Mouse (Mus musculus): ENCODE data around the gene C1qbp. TPM values are rescaled to one million over a fixed set of nuclear protein-coding genes. Genes with fewer than 3 reads are reported as not detected.

C1qbp gene
- total RNA-seq (2021), result 100 to 1,000 TPM; 202 to 214 TPM
- long read RNA-seq, experiment 1, transcript C1qbp-201 (6 exons, 1,175 nt), result major isoform, 347 of 354 reads
- long read RNA-seq, experiment 1, partial matches to known transcripts, result 5 of 354 reads
- long read RNA-seq, experiment 1, other reads (novel, unspliced or antisense), result 2 of 354 reads
- long read RNA-seq, experiment 2, transcript C1qbp-201 (6 exons, 1,175 nt), result major isoform, 265 of 270 reads
- long read RNA-seq, experiment 2, partial matches to known transcripts, result 4 of 270 reads
- long read RNA-seq, experiment 2, other reads (novel, unspliced or antisense), result 1 of 270 reads

GRCm38 (mm10) chr11:70982557-70983228 lies at the start of gene C1qbp:
Gene C1qbp, minus strand, starts transcription at chr11:70983026.
- intact Hi-C loops (cut with DNase I), result no loop called here

DNA sequence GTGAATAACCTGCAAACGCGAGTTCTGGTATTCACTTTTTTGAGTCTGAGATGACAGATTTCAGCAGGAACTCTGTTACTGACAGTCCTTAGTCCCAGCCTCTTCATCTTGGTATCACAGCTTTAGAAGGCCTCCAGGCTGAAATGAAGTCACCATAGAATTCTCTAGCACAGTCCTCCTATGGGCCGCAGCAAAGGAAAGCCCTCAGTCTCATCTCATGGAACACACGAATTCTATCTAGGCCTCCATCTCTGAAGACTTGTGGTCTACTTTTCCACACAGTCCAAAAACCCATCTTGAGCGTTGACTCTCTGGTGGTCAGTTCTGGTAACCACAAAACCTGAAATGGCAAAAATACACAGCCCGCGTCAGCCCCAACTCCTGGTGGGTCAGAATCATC lies 49.2 kb upstream of the C1qbp start:
- DNase-seq, result no peak
- intact Hi-C loops (cut with DNase I), result no loop called here

More at GRCm38 (mm10) chr11:70982557-70983228, at the start of gene C1qbp:
- peak; percentile 97 to 99 for DNase-seq

DNA sequence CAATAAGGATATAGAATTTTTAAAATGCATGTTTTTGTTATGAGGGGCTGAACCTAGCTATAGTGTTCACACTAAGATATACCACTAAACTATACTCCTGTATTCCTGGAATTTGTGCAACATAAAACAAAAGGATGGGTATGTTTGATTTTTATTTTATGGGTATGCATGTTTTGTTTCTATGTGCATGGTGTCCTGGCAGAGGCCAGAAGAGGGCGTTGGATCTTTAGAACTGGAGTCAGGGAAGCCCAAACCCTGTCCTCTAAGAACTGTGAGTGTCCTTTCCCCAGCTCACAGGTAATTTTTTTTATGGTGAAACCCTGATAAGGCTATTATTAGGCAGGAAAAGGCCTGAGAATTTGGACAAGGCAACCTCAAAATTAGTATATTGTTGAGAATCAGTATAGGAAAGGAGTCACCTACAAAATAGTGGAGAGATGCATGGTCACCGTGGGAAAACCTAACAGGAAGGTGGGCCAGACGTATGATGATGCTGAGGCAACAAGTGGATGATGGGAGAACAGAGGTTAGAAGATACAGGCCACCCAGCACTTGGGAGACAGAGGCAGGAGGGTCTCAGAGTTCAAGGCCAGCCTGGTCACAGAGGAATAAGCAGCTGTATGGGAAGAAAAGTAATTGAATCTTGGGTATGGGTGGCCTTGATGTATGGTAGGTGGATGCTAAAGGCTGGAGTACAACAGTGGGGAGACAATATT lies 46.7 kb upstream of the C1qbp start:
- intact Hi-C loops (cut with DNase I), result no loop called here
- no peak for DNase-seq

- intact Hi-C loops (cut with DNase I), result no loop called here
- no peak for DNase-seq
These were observed 45.5 kb upstream of the C1qbp start for GRCm38 (mm10) chr11:71028280-71028679.

- intact Hi-C loops (cut with DNase I), result no loop called here
These were observed 36.6 kb upstream of the C1qbp start, which contains the start of the genes Mis12 and Derl2 for GRCm38 (mm10) chr11:71019201-71020068. Gene Mis12, plus strand, starts transcription at chr11:71019611. Gene Derl2, minus strand, starts transcription at chr11:71019841.

GRCm38 (mm10) chr11:71018416-71019200 lies 35.8 kb upstream of the C1qbp start:
- intact Hi-C loops (cut with DNase I), result no loop called here
- no peak for DNase-seq

More at GRCm38 (mm10) chr11:71019201-71020068, 36.6 kb upstream of the C1qbp start, which contains the start of the genes Mis12 and Derl2:
- peak; percentile 96 to 97 for DNase-seq

DNA sequence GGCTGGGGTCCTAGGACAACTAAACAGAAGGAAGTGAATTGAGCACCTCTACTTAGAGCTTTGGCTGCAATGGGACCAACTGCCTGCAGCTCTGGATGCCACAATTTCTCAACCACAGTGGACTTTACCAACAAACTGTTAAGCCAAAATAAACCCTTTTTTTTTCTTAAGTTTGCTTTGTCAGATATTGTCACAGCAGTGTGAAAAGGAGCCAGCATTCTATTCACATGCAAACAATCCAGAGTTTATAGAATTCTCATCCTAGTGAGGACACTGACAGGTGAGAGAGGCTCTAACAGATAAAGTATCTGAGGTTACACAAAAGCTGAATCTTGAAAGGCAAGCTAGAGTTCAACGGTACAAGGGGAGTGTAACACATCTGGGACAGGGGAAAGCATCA lies 34.2 kb upstream of the C1qbp start:
- intact Hi-C loops (cut with DNase I), result no loop called here
- DNase-seq, result no peak

DNA sequence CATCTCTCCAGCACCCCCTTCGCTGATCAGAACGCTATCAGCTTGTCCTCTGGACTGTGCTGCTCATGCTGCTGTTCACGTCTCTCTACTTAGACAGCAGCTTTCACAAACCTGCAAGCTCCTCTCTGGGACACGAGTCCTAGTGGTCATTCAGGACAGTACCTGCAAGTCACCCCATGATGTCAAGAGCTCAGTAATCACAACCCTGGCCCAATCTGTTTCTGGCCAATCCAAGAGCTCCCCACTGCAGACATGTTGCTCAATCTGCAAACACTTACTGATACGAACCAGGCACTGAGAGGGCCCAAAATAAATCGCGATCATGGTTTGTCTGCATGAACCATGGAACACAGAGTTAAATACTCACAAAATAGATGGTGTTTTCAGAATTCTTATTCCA lies 29.9 kb upstream of the C1qbp start:
- no peak for DNase-seq
- intact Hi-C loops (cut with DNase I), result no loop called here

DNA sequence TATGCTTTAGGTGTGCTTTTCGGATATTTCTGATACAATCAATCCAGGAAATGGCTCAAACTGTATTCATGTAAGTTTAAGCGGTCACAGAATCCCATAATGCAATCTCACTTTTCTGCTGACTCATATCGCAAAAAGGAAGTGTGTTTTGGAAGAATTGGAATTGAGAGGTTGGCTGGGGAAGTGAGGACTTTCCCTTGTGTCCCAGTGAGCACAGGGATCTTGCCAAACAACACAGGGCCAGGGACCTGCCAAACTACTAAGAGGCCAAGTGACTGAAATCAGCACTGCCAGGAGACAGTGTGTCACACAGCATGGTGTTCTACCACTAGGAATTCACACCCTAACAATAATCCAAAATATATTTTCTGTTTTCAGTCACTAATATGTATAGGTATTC lies 25.5 kb upstream of the C1qbp start:
- intact Hi-C loops (cut with DNase I), result no loop called here
- peak; percentile 23 to 25 for DNase-seq

DNA sequence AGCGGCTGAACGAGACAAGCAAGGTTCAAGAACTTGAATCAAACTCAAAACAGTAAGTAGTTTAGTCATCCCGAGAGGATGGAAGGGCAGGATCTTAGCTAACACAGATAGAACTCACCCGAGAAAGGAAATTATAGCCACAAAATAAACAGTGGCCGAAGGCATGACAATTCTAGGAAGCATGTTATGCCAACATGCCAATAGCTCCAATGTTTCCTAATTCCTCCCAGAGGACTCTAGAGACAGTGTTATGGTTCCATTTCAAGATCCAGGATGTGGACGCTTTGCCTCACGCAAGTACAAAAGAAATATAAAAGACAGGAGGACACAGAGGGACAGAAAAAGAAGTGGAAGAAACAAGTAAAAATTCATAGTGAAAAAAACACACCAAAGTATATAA lies 25.0 kb upstream of the C1qbp start:
- DNase-seq, result no peak
- intact Hi-C loops (cut with DNase I), result no loop called here

DNA sequence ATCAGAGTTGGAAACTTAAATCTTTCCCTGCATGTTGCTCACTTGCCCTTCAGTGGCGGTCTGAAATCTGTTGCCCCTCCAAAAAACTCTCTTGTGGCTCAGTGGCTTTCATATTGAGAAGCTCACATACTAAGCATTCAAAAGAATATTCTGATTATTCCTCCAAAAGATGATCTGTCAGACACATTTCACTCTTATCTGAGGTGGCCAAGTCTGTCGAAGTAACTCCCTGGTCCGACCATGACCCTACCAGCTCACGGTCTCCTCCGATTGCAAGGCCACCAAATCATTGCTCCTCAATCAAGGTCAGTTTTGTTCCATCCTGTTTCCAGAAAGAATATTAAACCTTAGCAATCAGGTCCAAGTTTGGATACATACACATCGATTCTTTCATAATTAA lies 24.2 kb upstream of the C1qbp start:
- intact Hi-C loops (cut with DNase I), result no loop called here
- no peak for DNase-seq

- intact Hi-C loops (cut with DNase I), result no loop called here
- no peak for DNase-seq
These were observed 22.2 kb upstream of the C1qbp start for GRCm38 (mm10) chr11:71005046-71005445.

GRCm38 (mm10) chr11:71004316-71004773 lies 21.5 kb upstream of the C1qbp start, which contains the start of gene Dhx33:
Gene Dhx33, minus strand, starts transcription at chr11:71004437.
- peak; percentile 94 to 96 for DNase-seq
- intact Hi-C loops (cut with DNase I), result no loop called here

DNA sequence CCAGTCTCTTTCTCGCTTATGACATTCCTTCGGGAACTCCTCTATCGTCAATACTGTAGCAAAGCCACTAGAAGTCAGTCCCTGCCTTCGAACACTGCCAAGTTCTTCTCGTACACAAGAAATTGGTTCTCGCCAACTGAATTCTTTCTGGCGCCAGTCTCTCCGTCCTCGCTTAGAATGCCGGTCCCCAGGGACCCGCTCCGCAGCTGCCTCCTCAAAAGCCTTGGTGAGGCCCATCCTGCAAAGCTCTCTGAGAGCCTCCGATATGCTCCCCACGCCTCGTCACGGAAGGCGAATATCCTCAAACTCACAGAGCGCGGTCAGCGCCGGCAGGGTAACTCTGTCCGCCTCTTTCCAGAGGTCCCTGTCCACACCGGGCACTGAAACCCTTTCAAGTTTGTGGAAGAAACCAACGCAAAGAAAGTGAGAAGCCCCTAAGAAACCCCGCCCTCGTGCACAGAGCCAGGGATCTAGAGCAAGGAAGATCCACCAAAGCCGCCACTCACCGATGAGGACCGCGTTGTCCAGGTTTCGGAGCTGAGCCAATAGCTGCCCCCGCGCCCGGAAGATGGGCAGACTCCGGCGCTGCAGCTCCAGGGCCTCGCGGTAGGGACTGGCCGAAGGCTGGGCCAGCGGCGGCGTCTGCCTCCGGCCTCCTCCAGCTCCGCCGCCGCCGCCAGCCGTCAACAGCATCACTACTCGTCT lies 20.9 kb upstream of the C1qbp start:
- intact Hi-C loops (cut with DNase I), result loop anchor here (2.0 kb wide), 1 partner anchor 19 kb away; no protein-coding TSS in a partner anchor
- DNase-seq, result peak in 1 of 2 experiments; percentile 38

DNA sequence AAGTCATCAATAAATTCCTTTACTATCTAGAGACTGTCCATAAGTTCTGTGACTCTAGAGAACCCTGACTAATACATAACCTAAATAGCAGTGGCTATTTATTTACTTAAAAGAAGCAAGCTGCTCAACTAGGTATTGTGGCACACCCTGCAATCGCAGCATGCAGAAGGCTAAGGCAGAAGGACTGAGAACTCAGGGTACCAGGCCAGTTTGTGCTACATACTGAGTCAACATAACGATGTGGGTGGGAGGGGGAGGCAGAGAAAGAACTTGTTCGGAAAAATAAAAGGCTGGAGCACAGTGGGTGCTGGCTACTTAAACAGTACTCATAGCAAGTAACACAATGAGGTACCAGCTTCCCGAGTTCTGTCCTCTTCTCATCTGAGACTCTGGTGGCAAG lies 18.3 kb upstream of the C1qbp start:
- no peak for DNase-seq
- intact Hi-C loops (cut with DNase I), result no loop called here

DNA sequence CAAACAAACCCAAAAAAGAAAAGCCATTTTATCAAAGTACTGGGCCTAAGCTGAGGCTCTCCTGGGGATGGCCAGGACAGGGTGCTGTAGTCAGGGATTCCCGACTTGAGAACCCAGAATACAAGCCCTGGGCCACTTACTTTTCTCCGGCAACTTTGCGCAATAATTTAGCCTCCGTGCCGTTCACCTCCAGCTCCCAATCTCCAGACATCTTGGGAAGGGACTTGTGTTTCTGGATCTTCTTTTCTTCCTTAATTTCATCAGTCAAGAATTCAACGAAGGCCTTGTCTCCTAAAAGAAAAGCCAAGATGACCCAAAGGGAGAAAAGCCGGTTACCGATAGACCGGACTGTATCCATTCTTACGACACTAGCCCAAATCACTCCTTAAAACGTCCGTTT lies 796 bp downstream of the C1qbp start:
- intact Hi-C loops (cut with DNase I), result no loop called here
- DNase-seq, result no peak

GRCm38 (mm10) chr11:70980751-70981510 lies 1.9 kb downstream of the C1qbp start:
- intact Hi-C loops (cut with DNase I), result no loop called here
- no peak for DNase-seq

DNA sequence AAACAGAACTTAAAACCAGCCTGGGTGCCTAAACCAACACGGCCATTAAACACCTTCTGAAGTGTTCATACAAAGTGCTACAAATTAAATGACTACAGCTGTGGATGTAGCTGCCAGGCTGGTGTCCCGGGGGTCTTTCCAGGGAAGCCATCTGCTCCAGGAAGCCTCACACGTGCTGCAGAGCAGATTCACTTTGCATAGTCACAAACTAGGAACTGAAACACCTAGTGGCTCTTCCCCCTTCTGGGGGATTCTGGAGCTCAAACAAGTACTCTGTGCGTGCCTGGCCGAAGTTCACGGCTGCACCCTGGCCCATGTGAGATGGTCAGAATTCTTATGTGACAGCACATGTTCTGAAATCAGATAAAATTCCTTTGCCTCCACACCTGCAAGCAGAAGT lies 2.6 kb downstream of the C1qbp start:
- DNase-seq, result no peak
- intact Hi-C loops (cut with DNase I), result no loop called here
